Mouse (Mus musculus) skeletal muscle tissue, adult 2 months (tissue): ENCODE results near the gene Pafah1b2.

Experiments used
- DNase-seq: peaks from one replicate; pipeline ENCODE4 v3.0.0-alpha.2; 2012; ENCODE audit warnings: low read depth, low spot score

Gene Pafah1b2

DNA sequence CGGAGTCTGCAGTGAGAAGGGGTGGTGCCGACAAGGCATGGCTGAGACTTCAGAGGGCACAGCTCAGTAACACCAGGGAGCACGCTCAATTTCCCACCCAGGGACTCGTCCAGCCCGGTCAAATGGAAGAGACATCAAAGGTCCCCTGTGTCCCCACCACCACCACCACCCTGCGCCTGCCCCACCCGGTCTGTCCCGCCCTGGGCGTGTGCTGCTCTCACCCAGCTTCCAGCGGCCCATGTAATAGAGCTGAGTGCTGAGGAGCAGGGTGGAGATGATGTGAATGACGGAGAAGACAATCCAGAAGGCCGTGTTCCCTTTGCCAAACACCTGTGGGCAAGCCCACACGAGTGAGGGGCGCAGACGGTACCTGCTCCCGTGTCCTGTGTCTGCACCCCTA, 70.0 kb downstream of the Pafah1b2 start:
- no peak for DNase-seq

DNA sequence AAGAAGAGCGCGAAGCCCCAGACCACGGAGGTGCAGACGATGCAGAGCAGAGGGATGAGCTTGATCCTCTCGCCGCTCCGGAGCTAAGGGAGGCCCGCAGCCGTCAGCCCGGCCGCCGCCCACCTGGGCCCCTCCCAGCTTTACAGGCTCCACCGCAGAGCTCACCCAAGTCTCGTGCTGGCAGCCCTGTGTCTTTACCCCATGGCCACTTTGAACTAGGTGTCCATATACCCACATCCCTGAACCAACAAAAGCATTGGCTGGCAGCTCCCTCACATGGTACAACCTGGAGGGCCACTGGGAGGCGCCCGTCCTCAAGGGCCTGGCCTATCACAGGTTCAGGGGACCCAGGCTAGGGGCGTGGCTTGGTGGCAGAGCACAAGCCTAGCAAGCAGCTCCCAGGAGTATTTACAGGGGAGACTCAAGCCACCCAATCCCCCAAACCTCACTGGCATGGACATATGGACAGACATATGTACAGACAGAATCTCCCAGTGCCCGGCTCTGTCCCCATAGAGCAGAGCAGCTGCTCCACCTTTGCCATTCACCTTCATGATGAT, 71.1 kb downstream of the Pafah1b2 start:
- DNase-seq: no peak

DNA sequence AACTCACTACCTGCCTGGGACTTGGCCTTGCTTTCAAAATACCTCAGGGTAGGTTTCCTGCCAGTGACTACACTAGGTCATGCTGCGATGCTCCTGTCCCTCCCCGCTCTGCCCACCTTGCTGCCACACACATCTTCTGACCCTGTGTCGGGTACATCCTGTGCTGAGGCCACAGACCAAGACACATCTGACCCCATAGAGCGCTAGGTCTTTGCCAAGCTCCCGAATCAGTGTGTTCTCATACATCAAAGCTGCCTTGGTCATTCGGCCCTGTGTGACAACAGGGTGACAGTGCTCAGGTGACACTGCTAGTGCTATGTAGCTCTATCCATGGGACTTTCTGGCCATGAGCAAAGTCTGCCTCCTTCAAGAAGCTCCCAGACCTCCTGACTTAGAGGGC, 72.7 kb downstream of the Pafah1b2 start:
- DNase-seq: no peak

DNA sequence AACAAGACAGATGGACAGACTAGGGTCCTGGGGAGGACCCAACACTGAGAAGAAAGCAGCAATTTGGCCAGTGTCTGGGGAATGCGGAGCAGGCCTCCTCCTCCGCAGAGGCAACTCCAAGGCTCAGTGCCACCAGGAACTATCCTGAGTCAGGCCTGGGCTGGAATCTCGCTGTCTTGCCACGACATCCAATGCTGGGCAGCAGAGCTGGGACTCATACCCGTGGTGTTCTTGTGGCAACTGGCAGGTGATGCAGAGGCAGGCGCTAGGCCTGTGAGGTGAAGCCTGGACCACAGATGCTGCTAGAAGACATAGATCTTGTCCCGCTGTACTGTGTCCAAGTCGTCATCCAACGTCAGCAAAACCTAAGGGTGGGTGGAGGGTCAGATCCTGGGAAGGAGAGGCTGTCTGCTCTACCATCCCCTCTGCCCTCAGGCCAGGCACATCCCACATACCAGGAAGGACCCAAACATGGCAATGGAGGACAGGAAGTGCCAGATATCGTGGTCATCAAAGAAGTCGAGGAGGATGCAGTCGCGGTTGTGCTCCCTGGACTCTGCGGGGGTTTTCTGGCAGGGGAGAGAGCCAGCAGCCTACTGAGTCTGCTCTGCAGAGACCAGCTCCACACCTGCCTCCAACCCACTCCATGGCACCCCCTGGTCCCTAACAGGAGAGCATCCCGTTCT, 73.4 kb downstream of the Pafah1b2 start:
- DNase-seq: no peak

DNA sequence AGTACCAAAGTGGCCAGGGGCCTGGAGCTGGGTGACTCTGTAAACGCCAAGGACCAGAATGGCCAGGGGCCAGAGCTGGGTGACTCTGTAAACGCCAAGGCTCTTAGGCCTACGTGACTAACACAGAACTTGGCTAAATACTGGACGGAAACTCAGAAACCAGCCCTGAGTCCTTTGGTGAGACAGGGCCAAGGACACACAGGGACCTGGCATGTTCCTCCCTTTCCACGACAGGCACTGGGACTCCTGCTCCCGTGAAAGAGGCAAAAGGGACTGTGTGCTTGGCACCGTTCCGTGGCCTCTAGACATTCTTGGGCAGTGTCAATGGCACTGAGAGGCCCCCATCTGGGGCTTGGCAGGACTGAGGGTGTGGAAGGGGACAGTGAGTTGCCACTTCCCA, 74.4 kb downstream of the Pafah1b2 start:
- no peak for DNase-seq

DNA sequence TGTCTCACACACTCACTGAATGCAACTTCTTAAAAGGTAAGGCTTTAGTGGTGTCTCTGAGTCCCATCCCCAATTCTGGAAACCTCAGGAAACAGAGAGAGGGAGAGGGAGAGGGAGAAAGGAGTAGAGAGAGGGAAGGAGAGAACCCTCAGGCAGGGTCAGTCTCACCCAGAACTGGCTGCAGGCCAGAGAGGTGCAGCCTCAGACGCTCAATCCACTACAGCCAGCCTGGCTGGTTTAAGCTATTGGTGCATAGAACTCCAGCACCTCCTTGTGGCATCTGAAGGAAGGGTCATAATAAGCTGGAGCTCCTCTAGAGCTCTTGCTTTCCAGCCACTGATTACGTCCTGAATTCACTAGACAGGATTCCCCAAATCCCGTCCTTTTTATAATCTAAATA, 75.6 kb downstream of the Pafah1b2 start:
- peak; percentile 62 for DNase-seq

DNA sequence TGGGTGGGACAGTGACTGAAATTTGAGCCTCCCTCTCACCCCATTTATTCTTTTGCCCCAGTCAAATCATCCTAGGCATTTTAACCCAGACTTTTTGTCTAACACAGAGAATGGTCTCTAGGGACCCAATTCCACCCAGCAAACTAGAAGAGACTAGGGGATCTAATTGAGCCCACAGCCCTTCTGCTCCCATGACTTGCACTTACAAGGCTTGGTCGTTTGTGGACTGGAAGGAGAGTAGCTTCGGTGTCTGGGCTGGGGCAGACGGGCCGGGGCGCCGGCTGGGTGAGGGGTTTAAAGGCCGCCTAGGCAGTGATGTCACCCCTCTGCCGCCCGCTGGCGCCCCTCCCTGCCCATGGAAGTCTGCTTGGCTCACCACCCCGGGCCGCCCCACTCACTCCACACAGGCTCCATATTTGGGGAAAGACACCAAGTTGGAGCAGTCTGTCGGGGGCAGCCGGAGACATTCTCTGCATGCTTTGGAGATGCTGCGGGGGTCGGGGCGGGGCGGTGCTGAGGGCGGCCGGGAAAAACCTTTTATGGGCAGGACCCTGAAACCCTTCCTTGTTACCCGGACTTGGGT, 76.8 kb downstream of the Pafah1b2 start, which contains the start of gene Tagln:
Tagln (minus strand) TSS at position 431 of the 583 bp plus-strand sequence.
- DNase-seq: no peak

DNA sequence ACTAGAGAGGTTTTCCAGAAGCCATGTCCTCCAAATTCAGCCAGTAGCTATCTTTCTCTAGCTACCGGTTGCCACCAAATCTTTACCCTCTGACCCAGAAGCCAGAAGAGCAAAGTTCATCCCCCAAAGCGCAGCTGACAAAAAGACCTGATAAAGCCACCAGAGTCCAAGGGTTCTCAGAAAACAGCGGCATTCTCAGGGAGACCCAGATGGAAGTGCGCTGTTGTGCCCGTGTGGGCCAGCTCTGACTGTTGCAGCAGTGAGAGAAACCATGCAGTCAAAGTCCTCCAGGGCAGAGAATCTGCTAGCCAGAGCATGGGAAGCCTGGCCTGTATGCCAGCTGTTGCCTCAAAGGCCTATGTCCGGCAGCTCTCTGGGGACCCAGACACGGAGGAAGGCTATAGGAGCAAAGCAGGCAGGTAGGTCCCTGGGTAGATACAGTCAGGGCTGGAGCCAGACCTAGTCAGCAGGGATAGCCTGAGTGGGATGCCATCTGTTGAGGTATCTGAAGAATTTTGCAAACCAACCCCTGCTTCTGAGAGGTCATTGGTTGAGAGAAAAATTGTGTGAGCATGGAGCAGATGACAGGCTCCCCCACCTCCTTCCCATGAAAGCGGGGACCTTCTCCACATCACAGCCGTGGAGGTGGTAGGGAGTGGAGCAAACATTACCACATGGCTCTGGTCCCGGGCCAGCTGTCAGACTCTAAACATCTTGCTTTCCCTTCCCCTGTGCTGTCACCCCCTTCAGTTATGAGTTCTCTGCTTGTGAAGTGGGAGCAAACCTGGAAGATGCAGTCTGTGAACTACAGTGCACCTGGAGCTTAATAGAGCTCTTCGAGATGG, 79.7 kb downstream of the Pafah1b2 start:
- no peak for DNase-seq

DNA sequence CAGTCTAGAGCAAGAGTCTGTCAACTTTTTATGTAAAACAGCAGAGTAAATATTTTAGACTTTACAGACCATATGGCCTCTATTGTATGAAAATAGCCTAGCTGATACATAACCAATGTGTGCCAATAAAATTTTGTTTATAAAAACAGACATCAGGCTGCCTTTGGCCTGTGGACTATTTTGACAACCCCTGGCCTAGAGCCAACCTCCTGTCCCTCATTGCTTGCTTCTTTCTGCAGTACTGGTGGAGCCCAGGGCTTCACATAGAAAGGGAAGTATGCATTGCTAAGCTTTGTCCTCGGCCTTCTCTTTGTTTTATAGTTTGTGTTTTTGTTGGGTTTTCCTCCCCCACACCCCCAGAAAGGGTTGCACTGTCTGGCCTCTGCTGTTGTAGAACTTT, 80.5 kb downstream of the Pafah1b2 start:
- no peak for DNase-seq

DNA sequence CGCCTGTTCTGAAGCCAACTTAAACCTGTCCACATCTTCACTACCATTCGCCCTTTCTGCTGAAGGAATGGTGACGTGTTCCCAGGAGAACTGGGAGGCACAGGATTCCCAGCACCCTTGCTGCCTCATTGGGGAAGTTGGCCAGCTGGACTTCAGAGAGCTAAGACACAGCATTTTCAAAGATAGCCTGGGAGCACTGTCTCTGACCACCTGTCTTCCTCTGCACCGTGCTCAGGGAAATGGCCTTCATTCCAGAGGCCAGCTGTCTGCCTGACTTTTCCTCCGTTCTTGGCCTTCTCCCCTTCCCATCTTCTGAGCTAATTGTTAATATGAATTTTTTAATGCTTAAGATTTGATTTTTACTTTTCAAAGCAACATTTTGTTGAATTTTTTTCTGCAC, 83.2 kb downstream of the Pafah1b2 start:
- DNase-seq: no peak

DNA sequence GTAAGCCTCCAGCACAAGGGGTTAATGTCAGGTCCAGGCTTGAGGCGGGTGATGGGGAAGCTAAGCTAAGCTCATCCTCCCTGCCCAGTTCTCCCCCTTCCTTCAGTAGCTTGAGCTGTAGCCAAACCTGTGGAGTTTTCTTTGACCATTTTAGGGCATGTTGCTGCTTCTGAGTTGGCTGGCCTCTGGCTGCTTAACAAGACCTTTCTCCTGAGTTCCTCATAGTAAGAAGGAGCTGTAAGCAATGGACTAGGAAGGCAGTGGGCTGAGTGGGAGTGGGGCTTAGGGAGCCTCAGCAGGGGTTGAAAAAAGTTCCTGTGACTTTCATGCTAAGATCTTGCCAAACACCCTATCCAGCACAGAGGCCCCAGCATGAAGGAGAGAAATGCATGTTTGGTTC, 92.6 kb downstream of the Pafah1b2 start:
- DNase-seq: no peak

DNA sequence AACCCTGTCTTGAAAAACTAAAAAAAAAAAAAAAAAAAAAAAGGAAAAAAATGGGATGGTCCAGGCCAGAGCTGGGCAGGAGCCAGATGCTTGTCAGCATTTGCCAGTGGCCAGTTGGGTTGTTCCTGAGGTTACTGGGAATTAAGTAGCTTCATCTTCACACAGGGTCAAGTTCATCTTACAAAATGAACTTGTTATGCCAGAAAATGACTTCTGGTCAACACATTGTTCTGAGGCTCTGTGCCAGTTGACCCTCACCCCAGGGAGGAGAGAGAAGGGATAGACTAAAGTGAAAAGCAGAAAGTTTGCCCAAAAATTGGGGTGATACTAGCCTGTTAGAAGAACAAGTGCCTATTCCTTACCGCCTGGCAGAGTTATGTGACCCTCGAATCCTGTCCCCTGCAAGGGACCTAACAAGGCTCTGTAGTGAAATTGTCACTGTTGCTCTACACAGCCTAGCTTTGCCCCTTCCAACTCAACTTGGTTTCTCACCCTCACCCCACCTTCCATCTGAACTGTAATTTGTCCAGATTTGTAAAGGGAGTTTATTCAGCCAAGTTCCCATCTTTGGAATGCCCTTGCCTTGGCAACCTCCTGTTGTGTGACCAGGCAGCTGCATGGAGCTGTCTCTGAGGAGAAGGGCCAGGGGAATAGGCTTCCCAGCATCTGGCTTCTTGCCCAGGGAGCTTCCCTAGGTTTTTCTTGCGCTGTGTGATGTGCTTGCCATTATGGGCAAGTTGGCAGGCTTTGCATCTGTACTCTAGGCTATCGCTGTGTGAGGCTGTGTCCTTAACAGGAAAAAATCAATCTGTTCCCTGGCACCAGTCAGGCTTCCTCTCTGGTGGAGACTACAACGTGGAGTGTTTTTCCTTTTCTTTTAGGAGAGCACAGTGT, 95.2 kb downstream of the Pafah1b2 start:
- peak; percentile 83 for DNase-seq

DNA sequence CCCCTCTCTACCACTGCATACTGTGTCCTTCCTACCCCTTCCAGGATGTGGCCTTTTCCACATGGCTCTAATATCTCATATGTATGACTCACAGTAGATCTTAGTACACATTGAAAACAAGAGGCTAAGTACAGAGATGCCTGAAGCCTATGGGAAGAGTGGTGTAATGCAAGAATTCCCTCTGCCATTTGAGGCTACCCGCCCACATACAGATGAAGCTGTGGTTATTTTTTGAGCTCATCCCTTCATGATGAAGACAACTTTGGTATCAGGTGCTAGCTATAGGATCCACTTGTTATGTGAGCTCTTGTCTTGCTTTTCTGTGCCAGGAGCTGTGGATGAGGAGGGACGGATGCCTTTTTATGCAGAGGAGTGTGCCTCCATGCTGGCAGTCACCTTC, 96.8 kb downstream of the Pafah1b2 start:
- DNase-seq: no peak
